Mouse (Mus musculus) liver, embryonic 11.5 days (tissue): ENCODE results near the gene Ksr1. TPM values are rescaled to one million over a fixed set of nuclear protein-coding genes. Genes with fewer than 3 reads are reported as not detected.
A peak's percentile ranks its signal among the peaks of the same experiment; 100 is the strongest.

Experiments
- ATAC-seq: fragments of 200-750 bp; cut with Nextera tagmentation; replicated peaks from 2 replicates; pipeline ENCODE4 v1.8.0; 2017; ENCODE audit warnings: moderate number of reproducible peaks, mild to moderate bottlenecking, moderate TSS enrichment, moderate library complexity; ENCODE audit not compliant: low FRiP score
- DNase-seq: peaks from one replicate; pipeline ENCODE4 v3.0.0-alpha.2; 2017; ENCODE audit warnings: low spot score
- H3K27ac ChIP-seq: fragments of 300-500 bp; sonication (generic); 2 replicates; pipeline ENCODE4 v1.5.1; 2014; ENCODE audit warnings: mild to moderate bottlenecking, low read depth, low read length, control low read depth
- H3K27me3 ChIP-seq: fragments of 300-500 bp; sonication (generic); replicated peaks from 2 replicates; pipeline ENCODE4 v1.6.1; 2014; ENCODE audit warnings: low read length, mixed read lengths; ENCODE audit not compliant: control insufficient read depth, insufficient read depth
- H3K36me3 ChIP-seq: fragments of 300-500 bp; sonication (generic); 2 replicates; pipeline ENCODE4 v1.6.1; 2014; ENCODE audit warnings: mild to moderate bottlenecking, low read length, moderate library complexity, mixed read lengths; ENCODE audit not compliant: control insufficient read depth, insufficient read depth
- H3K4me1 ChIP-seq: fragments of 300-500 bp; sonication (generic); replicated peaks from 2 replicates; pipeline ENCODE4 v1.6.1; 2014; ENCODE audit warnings: low read length, mixed read lengths; ENCODE audit not compliant: control insufficient read depth, insufficient read depth
- H3K4me2 ChIP-seq: fragments of 300-500 bp; sonication (generic); 2 replicates; pipeline ENCODE4 v1.6.1; 2014; ENCODE audit warnings: mild to moderate bottlenecking, control low read depth, moderate library complexity
- H3K4me3 ChIP-seq: fragments of 300-500 bp; sonication (generic); 2 replicates; pipeline ENCODE4 v1.5.1; 2014; ENCODE audit warnings: low read depth, low read length, control low read depth
- H3K9ac ChIP-seq: fragments of 300-500 bp; sonication (generic); 2 replicates; pipeline ENCODE4 v1.6.1; 2014; ENCODE audit warnings: low read depth, low read length, control low read depth
- H3K9me3 ChIP-seq: fragments of 300-500 bp; sonication (generic); 2 replicates; pipeline ENCODE4 v1.6.1; 2016; ENCODE audit warnings: low read length, inconsistent platforms, mixed read lengths; ENCODE audit not compliant: control insufficient read depth
- WGBS: fragments of 180-500 bp; shearing (Covaris S2); extraction: QIAGEN DNeasy Blood & Tissue Kit; methylation state at CpG from one replicate; pipeline ENCODE4 v1.1.7; 2014; 5-methylcytosine and 5-hydroxymethylcytosine counted together
- polyA plus RNA-seq: library from polyadenylated mRNA; unstranded; fragments of >200 nt; fragmentation: Nextera tagmentation; extraction: Ambion mirVana; gene quantifications from 2 replicates; pipeline ENCODE4 v1.2.1, GENCODE M21; 2014

Gene Ksr1
- polyA plus RNA-seq, 1 experiment from 2014 or later: 5.0 TPM

DNA sequence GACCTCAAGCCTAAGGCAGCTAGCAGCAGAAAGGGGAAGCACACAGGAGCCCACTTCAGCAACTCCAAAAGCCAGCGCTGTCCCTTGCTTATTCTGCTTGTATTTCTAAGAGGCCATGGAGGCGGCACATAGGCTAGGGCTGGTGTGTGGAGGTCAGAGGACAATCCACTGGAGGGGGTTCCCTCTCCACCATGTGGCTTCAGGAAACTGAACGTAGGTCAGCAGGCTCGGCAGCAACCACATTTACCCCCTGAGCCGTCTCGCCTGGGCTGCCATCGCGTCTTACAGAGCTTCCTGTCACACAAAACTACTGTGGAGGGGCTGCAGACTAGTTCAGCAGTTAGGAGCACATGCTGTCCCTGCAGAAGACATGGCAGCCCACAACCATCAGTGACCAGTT is 20.4 kb downstream of the Ksr1 start:
- H3K9ac ChIP-seq: no peak overlapping the region
- ATAC-seq: no peak
- peaks cover 26% of the 10 kb centered on the region for H3K4me1 ChIP-seq
- H3K4me3 ChIP-seq: no peak overlapping the region
- 33% methylated on average over 8 of the region's 8 CpGs for WGBS
- H3K4me2 ChIP-seq: no peak overlapping the region; the same call in 1 of the 2 replicates
- H3K27ac ChIP-seq: 0 out of 2 replicates have a peak overlapping the region, but pooled peaks have one; percentile 22
- no peaks in the 10 kb centered on the region for H3K9me3 ChIP-seq
- DNase-seq: no peak
- H3K27me3 ChIP-seq: no peaks in the 10 kb centered on the region
- H3K36me3 ChIP-seq: no peaks in the 10 kb centered on the region

DNA sequence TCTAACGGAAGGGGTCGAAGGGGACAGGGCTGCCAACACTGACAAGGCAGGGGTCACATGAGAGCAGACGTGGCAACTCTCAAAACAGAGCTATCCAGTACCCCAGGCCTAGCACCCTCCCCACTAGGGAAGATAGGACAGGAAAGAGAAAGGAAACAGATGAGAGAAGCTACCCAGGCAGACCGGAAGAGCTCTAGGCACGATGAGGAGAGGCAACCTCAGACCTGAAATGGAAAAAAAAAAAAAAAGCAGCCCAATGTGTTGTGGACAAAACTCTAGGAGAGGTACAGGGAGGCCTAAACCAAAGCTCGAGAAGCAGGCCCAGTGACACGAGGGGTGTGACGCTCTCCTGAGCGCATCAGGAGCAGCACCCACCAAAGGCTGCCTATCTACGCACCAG is 23.7 kb downstream of the Ksr1 start:
- no peaks in the 10 kb centered on the region for H3K9me3 ChIP-seq
- no peak overlapping the region for H3K4me2 ChIP-seq
- ATAC-seq: no peak
- 53% methylated on average over 10 of the region's 10 CpGs for WGBS
- H3K27me3 ChIP-seq: no peaks in the 10 kb centered on the region
- no peaks in the 10 kb centered on the region for H3K36me3 ChIP-seq
- 0 out of 2 replicates have a peak overlapping the region, but pooled peaks have one; percentile 9 for H3K27ac ChIP-seq
- no peak overlapping the region for H3K9ac ChIP-seq
- H3K4me1 ChIP-seq: peaks cover 16% of the 10 kb centered on the region; the same call in 1 of the 2 replicates
- DNase-seq: no peak
- no peak overlapping the region for H3K4me3 ChIP-seq

DNA sequence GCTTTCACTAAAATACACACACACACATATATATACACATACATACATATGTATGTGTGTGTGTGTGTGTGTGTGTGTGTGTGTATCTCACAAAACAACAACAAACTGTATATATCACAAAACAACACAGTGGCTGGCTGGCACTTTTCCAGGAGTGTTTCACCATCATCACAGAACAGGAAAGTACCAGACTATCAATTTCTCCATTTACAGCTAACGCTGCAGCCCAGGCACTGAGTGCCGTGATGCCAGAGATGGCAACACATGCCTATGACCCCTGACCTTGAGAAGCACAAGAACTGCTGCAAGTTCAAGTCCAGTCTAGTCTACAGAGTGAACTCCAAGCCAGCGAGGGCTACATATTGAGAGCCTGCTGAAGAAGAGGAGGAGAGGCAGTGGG is 26.1 kb downstream of the Ksr1 start:
- H3K4me1 ChIP-seq: peaks cover 16% of the 10 kb centered on the region; the same call in 1 of the 2 replicates
- H3K27me3 ChIP-seq: no peaks in the 10 kb centered on the region
- DNase-seq: no peak
- ATAC-seq: no peak
- WGBS: 75% methylated on average over 3 of the region's 3 CpGs
- no peak overlapping the region for H3K4me2 ChIP-seq
- H3K27ac ChIP-seq: no peak overlapping the region
- H3K9me3 ChIP-seq: no peaks in the 10 kb centered on the region
- no peak overlapping the region for H3K4me3 ChIP-seq
- no peaks in the 10 kb centered on the region for H3K36me3 ChIP-seq
- no peak overlapping the region for H3K9ac ChIP-seq

DNA sequence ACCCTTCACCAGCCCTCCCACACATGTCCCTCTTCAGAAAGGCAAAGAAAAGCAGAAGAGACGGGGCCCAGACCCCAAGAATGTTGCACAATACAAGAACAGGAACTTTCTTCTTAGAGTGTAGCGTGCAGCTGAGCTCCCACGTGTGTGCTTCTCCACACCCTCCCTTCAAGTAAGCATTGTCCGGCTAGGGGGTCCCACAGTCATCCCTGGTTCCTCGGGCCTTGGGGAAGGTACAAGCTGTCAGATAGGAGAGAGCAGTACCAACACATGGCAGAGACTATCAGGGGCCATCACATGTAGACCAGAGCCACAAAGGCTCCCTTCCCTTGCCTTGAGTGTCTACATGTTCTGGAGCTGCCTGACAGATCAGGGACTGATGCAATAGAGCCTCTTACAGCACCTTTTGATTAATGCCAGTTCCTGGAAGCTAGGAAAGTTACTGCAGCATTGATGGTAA is 27.3 kb downstream of the Ksr1 start:
- Histone ChIP-seq H3K4me2 (no peak overlapping the region), H3K36me3 (no peaks in the 10 kb centered on the region), H3K9me3 (no peaks in the 10 kb centered on the region), H3K4me1 (peaks cover 16% of the 10 kb centered on the region; the same call in 1 of the 2 replicates), H3K4me3 (no peak overlapping the region), H3K27ac (no peak overlapping the region), H3K27me3 (no peaks in the 10 kb centered on the region), H3K9ac (no peak overlapping the region)
- no peak for ATAC-seq
- no peak for DNase-seq
- 35% methylated on average over 5 of the region's 5 CpGs for WGBS

DNA sequence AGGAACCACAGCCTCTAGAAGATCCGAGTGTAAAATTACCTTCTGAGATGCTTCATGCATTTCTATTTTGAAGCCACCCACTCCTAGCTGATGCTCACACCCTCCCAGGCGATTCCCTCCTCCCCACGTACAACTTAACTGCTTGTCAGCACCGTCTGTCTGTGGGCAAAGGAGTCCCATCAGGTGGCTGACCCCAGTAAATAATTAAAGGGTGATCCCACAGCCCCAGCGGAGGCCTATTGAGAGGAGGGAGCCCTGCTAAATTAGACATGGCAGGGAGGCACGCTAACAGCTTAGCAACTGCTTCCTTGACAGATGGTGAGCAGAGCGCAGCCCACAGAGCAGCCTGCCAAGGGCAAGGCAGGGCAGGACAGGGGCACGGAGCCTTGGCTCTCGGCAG is 29.5 kb downstream of the Ksr1 start:
- Histone ChIP-seq H3K4me3 (no peak overlapping the region), H3K4me2 (no peak overlapping the region), H3K36me3 (no peaks in the 10 kb centered on the region), H3K9me3 (no peaks in the 10 kb centered on the region), H3K4me1 (peaks cover 9% of the 10 kb centered on the region; the same call in 1 of the 2 replicates), H3K27me3 (no peaks in the 10 kb centered on the region), H3K9ac (no peak overlapping the region), H3K27ac (no peak overlapping the region)
- ATAC-seq: no peak
- DNase-seq: no peak
- 63% methylated on average over 9 of the region's 9 CpGs for WGBS

DNA sequence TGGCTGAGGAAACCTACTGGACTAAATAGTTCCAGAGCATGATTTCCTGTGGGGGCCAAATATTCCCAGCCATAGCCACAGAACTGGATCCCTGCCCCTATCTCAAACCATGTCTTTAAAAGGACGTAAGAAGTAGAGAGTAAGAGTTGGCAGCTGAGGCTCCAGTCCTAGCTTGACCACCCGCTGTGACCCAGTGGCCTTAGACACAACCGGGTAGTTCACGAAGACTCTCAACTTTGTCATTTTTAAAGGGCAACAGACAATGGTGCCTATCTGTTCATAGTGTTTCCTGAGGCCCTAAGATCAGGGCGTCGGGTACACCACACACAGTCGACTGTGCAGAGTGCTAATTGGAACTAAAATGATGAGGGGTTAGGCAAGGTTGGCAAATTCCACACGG is 30.5 kb downstream of the Ksr1 start:
- Histone ChIP-seq H3K4me2 (no peak overlapping the region), H3K27me3 (no peaks in the 10 kb centered on the region), H3K9ac (no peak overlapping the region), H3K4me3 (no peak overlapping the region), H3K4me1 (peaks cover 6% of the 10 kb centered on the region; the same call in 1 of the 2 replicates), H3K9me3 (no peaks in the 10 kb centered on the region), H3K27ac (no peak overlapping the region), H3K36me3 (no peaks in the 10 kb centered on the region)
- ATAC-seq (no peak), DNase-seq (no peak)
- 65% methylated on average over 8 of the region's 8 CpGs for WGBS

DNA sequence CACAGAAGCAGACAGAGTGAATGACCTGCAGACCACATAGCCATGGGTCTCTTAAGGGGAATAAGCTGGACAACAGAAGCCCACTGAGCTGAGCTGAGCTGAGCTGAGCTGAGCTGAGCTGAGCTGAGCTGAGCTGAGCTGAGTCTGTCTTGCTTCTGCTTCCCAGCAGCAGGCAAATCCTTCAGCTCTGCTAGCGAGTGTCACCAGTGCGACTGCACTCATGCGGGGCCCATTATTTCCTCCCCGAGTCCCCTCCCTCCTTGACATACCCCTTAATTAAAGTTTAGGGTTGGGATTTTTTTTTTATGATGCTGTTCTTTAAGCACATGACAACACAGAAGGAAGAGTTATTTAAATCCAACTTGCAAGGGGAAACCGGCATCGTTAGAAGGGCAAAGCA is 32.1 kb downstream of the Ksr1 start:
- no peak overlapping the region for H3K9ac ChIP-seq
- no peaks in the 10 kb centered on the region for H3K9me3 ChIP-seq
- H3K36me3 ChIP-seq: no peaks in the 10 kb centered on the region
- H3K27ac ChIP-seq: no peak overlapping the region
- DNase-seq: no peak
- WGBS: 78% methylated on average over 6 of the region's 6 CpGs
- peaks cover 5% of the 10 kb centered on the region; the same call in 1 of the 2 replicates for H3K4me1 ChIP-seq
- H3K27me3 ChIP-seq: no peaks in the 10 kb centered on the region
- no peak for ATAC-seq
- no peak overlapping the region for H3K4me2 ChIP-seq
- H3K4me3 ChIP-seq: no peak overlapping the region

DNA sequence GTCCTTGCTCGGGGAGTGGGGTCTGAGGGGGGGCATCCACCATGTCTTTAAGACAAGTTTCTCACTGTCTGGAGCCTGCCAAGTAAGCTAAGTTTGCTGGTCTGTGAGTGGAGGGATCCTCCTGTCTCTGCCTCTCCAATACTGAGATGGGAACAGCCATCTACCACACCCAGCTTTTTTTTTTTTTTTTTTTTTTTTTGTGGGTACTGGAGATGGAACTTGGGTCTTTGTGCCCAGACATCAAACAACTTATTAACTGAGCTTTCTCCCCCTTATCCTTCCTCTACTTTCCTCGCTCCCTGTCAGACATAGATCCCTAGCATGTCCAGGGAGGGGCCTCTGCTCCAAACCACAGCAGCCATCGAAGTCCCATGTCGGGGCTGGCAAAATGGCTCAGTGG is 32.8 kb downstream of the Ksr1 start:
- Histone ChIP-seq H3K4me1 (peaks cover 5% of the 10 kb centered on the region; the same call in 1 of the 2 replicates), H3K27me3 (no peaks in the 10 kb centered on the region), H3K9ac (no peak overlapping the region), H3K9me3 (no peaks in the 10 kb centered on the region), H3K4me3 (no peak overlapping the region), H3K27ac (no peak overlapping the region), H3K4me2 (no peak overlapping the region), H3K36me3 (no peaks in the 10 kb centered on the region)
- DNase-seq (no peak), ATAC-seq (no peak)
- WGBS: 79% methylated on average over 4 of the region's 4 CpGs

DNA sequence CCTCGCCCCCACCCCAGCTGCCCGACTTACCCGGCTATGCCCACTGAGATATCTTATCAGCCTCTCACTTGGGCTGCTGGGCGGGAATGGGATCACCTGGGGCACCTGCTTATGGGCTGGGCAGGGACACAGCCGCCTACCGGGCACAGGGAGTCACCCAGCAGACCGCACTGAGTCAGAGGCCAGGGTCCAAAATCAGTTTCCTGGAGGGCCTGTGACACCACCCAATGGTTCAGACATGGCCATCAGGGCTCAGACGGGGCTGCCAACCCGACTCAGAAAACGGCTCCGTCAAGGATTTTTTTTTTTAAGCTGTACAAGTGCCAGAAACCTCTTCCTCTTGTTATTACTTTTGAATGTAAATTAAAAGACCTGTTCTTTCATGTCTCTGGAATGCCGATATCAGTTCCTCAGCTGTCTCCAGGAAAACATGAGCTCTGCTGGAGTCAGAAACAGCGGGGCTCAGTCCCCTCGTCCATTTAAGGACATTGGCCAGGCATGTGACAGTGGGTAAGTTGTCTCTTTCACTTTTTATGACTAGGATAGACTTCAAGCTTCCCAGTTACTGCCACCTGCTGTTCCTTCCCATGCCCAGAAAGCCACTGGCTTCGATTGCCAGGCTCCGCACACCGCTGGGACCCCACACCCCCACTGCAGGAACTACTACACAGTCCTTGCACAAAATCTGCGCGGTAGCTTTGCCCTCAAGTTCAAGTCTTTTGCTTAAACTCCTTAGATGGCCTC is 33.5 kb downstream of the Ksr1 start:
- Histone ChIP-seq H3K9ac (no peak overlapping the region), H3K27me3 (no peaks in the 10 kb centered on the region), H3K4me3 (no peak overlapping the region), H3K9me3 (no peaks in the 10 kb centered on the region), H3K4me1 (peaks cover 5% of the 10 kb centered on the region; the same call in 1 of the 2 replicates), H3K4me2 (no peak overlapping the region), H3K27ac (no peak overlapping the region), H3K36me3 (no peaks in the 10 kb centered on the region)
- no peak for ATAC-seq
- 74% methylated on average over 19 of the region's 19 CpGs for WGBS
- no peak for DNase-seq
